Mouse (Mus musculus) kidney, adult 2 months (tissue): Measurements from ENCODE around the gene Map4k4.

ENCODE experiments used
- CTCF ChIP-seq: fragments of 200-500 bp; conservative IDR thresholded peaks from 2 replicates; pipeline ENCODE4 v1.5.1; 2011; ENCODE audit warnings: low read depth, mild to moderate bottlenecking, control low read depth, low read length, moderate library complexity, mixed read lengths; ENCODE audit not compliant: insufficient read depth, insufficient read length
- POLR2A ChIP-seq: fragments of 200-500 bp; IDR thresholded peaks from one replicate; pipeline ENCODE4 v1.6.1; 2011; ENCODE audit warnings: low read depth, low read length, control low read depth

- TF ChIP-seq CTCF (no peak), POLR2A (no peak)
Measured at GRCm38 (mm10) chr1:39965461-39965860, 64.7 kb downstream of the Map4k4 start.
